Mouse (Mus musculus): ENCODE results near the gene Casp4. TPM values are rescaled to one million over a fixed set of nuclear protein-coding genes. Genes with fewer than 3 reads are reported as not detected.

Gene Casp4
- 6.5 TPM for polyA plus RNA-seq (2017; shearing (Covaris generic))

GRCm38 (mm10) chr9:5308561-5308960 lies at the start of gene Casp4:
Casp4 (plus strand) TSS chr9:5308828.

DNA sequence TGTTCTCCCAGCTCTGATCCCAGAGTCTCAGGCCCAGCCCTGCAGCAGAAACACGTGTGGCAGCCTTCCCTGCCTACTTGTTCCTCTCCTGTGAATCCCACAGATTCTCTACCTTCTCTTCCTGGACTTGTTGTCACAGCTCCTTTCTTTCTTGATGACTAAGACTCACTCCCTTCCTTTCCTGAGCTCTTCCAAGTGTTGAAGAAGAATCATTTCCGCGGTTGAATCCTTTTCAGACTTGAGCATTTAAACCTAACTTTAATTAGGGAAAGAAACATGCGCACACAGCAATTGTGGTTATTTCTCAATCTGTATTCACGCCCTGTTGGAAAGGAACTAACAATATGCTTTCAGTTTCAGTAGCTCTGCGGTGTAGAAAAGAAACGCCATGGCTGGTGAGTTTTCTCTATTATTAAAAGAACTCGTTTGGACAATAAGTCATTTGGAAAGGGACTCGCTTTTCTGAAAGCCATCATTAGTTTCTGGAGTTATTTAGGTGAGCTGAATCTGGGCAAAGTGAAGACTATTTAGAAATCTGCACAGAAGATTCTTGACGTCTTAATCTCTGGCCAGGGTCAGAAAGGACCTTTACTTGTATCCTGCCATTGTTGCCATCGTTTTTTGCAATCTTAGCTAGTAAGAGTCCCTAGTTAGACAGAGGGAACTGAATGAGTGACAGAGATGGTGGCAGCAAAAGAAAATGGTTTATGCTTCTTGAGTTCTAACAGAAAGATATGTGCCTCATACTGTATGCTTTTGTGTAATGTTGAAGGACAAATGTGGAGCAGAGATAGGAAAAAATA lies 10.1 kb upstream of the Casp4 start, which contains the start of gene Casp1:
Gene Casp1, plus strand, starts transcription at position 189 of the 803 bp plus-strand sequence.

GRCm38 (mm10) chr9:5345291-5345898 lies 36.8 kb downstream of the Casp4 start, which contains the start of gene Casp12:
Casp12 (plus strand) TSS chr9:5345430.

Other genes with a start within 250 kb of the Casp4 start
- 7.0 TPM for gene Casp1, start 10.3 kb upstream of the Casp4 start, polyA plus RNA-seq (2017; shearing (Covaris generic))
- not detected for gene Casp12, start 36.6 kb downstream of the Casp4 start, polyA plus RNA-seq (2017; shearing (Covaris generic))